Mouse (Mus musculus): Measurements from ENCODE around the gene Akap6.
A peak's percentile ranks its signal among the peaks of the same experiment; 100 is the strongest.

Akap6 gene

GRCm38 (mm10) chr12:53029910-53030309 lies 330.7 kb downstream of the Akap6 start:
- no peak for DNase-seq (ENCODE audit: low read depth, low spot score)

GRCm38 (mm10) chr12:53032762-53033161 lies 333.6 kb downstream of the Akap6 start:
- DNase-seq (ENCODE audit: low read depth, low spot score): peak; percentile 55

- no peak for DNase-seq (ENCODE audit: low read depth, low spot score)
These were observed 334.3 kb downstream of the Akap6 start for GRCm38 (mm10) chr12:53033404-53033913.

- no peak for DNase-seq (ENCODE audit: low read depth, low spot score)
These were observed 341.5 kb downstream of the Akap6 start for GRCm38 (mm10) chr12:53040634-53041033.

- DNase-seq (ENCODE audit: low read depth, low spot score): no peak
These were observed 343.6 kb downstream of the Akap6 start for GRCm38 (mm10) chr12:53042739-53043138.

GRCm38 (mm10) chr12:53057606-53058005 lies 358.4 kb downstream of the Akap6 start:
- no peak for DNase-seq (ENCODE audit: low read depth, low spot score)

- DNase-seq (ENCODE audit: low read depth, low spot score): no peak
These were observed 361.7 kb downstream of the Akap6 start for GRCm38 (mm10) chr12:53060903-53061302.

GRCm38 (mm10) chr12:53061466-53062124 lies 362.4 kb downstream of the Akap6 start:
- no peak for DNase-seq (ENCODE audit: low read depth, low spot score)

GRCm38 (mm10) chr12:53063003-53063402 lies 363.8 kb downstream of the Akap6 start:
- DNase-seq (ENCODE audit: low read depth, low spot score): peak; percentile 18

- no peak for DNase-seq (ENCODE audit: low read depth, low spot score)
These were observed 365.1 kb downstream of the Akap6 start for GRCm38 (mm10) chr12:53064241-53064760.

GRCm38 (mm10) chr12:53065031-53065785 lies 366.0 kb downstream of the Akap6 start:
- DNase-seq (ENCODE audit: low read depth, low spot score): no peak

GRCm38 (mm10) chr12:53066321-53066720 lies 367.1 kb downstream of the Akap6 start:
- no peak for DNase-seq (ENCODE audit: low read depth, low spot score)

- DNase-seq (ENCODE audit: low read depth, low spot score): no peak
These were observed 371.7 kb downstream of the Akap6 start for GRCm38 (mm10) chr12:53070907-53071306.

GRCm38 (mm10) chr12:53076595-53077400 lies 377.6 kb downstream of the Akap6 start:
- no peak for DNase-seq (ENCODE audit: low read depth, low spot score)

- DNase-seq (ENCODE audit: low read depth, low spot score): no peak
These were observed 386.6 kb downstream of the Akap6 start for GRCm38 (mm10) chr12:53085789-53086188.

GRCm38 (mm10) chr12:53112276-53112675 lies 413.1 kb downstream of the Akap6 start:
- DNase-seq (ENCODE audit: low read depth, low spot score): no peak

GRCm38 (mm10) chr12:53119352-53119751 lies 420.2 kb downstream of the Akap6 start:
- no peak for DNase-seq (ENCODE audit: low read depth, low spot score)

- no peak for DNase-seq (ENCODE audit: low read depth, low spot score)
These were observed 424.9 kb downstream of the Akap6 start for GRCm38 (mm10) chr12:53124131-53124530.

- no peak for DNase-seq (ENCODE audit: low read depth, low spot score)
These were observed 425.5 kb downstream of the Akap6 start for GRCm38 (mm10) chr12:53124696-53125095.

- DNase-seq (ENCODE audit: low read depth, low spot score): no peak
These were observed 426.1 kb downstream of the Akap6 start for GRCm38 (mm10) chr12:53125286-53125685.

GRCm38 (mm10) chr12:53134196-53134595 lies 435.0 kb downstream of the Akap6 start:
- DNase-seq (ENCODE audit: low read depth, low spot score): no peak

GRCm38 (mm10) chr12:53137331-53137730 lies 438.1 kb downstream of the Akap6 start:
- DNase-seq (ENCODE audit: low read depth, low spot score): no peak
